Mouse (Mus musculus): ENCODE measurements around the gene Stap2. TPM values are rescaled to one million over a fixed set of nuclear protein-coding genes. Genes with fewer than 3 reads are reported as not detected.

The Stap2 gene
- polyA plus RNA-seq, 1 experiment, result 0.46 TPM

- Histone ChIP-seq H3K4me2 (ENCODE audit: low read depth) (no peak overlapping the region), H3K27me3 (ENCODE audit: control insufficient read depth, insufficient read depth, insufficient read length) (peaks cover 30% of the 10 kb centered on the region), H3K4me3 (no peak overlapping the region), H3K36me3 (ENCODE audit: control insufficient read depth, insufficient read depth) (no peaks in the 10 kb centered on the region), H3K79me2 (ENCODE audit: control insufficient read depth, insufficient read depth) (no peaks in the 10 kb centered on the region), H3ac (ENCODE audit: control insufficient read depth, insufficient read length) (no peak overlapping the region)
- no peak for TF ChIP-seq MYOG (IDR thresholded peaks at IDR 0.05; ENCODE audit: control insufficient read depth in 1 of 3, insufficient read depth in 1 of 3, insufficient read length in 2 of 3, low read depth in 2 of 3)
- no peak for TF ChIP-seq POLR2A (IDR thresholded peaks at IDR 0.05; ENCODE audit: insufficient read length, low read depth)
- no peak for TF ChIP-seq CEBPB (IDR thresholded peaks at IDR 0.05; ENCODE audit: insufficient read depth, poor library complexity, severe bottlenecking)
- TF ChIP-seq TCF3 (IDR thresholded peaks at IDR 0.05; ENCODE audit: insufficient read length, low read depth), result no peak
- no peak for TF ChIP-seq MAX (IDR thresholded peaks at IDR 0.05; ENCODE audit: low read depth)
- TF ChIP-seq E2F4 (IDR thresholded peaks at IDR 0.05; ENCODE audit: insufficient read depth), result no peak
- TF ChIP-seq MYOD1 (IDR thresholded peaks at IDR 0.05; ENCODE audit: control insufficient read depth in 1 of 3, insufficient read length in 2 of 3, low read depth in 2 of 3), result no peak
- TF ChIP-seq USF1 (IDR thresholded peaks at IDR 0.05; ENCODE audit: low read depth), result no peak
- no peak for TF ChIP-seq SRF (IDR thresholded peaks at IDR 0.05; ENCODE audit: control insufficient read depth, insufficient read length, low read depth)
- TF ChIP-seq TCF12 (IDR thresholded peaks at IDR 0.05; ENCODE audit: insufficient read depth, poor library complexity, severe bottlenecking), result no peak
- TF ChIP-seq REST (IDR thresholded peaks at IDR 0.05; ENCODE audit: insufficient read depth, insufficient read length), result no peak
- no peak for TF ChIP-seq POLR2AphosphoS2 (IDR thresholded peaks at IDR 0.05; ENCODE audit: insufficient read length, low read depth)
Measured at GRCm38 (mm10) chr17:55953751-55954150, 51.6 kb downstream of the Stap2 start.

GRCm38 (mm10) chr17:55952447-55953027 lies 52.8 kb downstream of the Stap2 start, which contains the start of gene Ebi3:
Gene Ebi3, plus strand, starts transcription at chr17:55952640.
- H3K4me2 ChIP-seq (ENCODE audit: low read depth), result no peak within 1 kb of the TSS
- H3ac ChIP-seq (ENCODE audit: control insufficient read depth, insufficient read length), result no peak within 1 kb of the TSS
- no peaks in the 10 kb centered on the region for H3K36me3 ChIP-seq (ENCODE audit: control insufficient read depth, insufficient read depth)
- H3K27me3 ChIP-seq (ENCODE audit: control insufficient read depth, insufficient read depth, insufficient read length), result peaks cover 30% of the 10 kb centered on the region
- TF ChIP-seq REST (IDR thresholded peaks at IDR 0.05; ENCODE audit: insufficient read depth, insufficient read length) (no peak), POLR2A (IDR thresholded peaks at IDR 0.05; ENCODE audit: insufficient read length, low read depth) (no peak), E2F4 (IDR thresholded peaks at IDR 0.05; ENCODE audit: insufficient read depth) (no peak), MYOG (IDR thresholded peaks at IDR 0.05; ENCODE audit: control insufficient read depth in 1 of 3, insufficient read depth in 1 of 3, insufficient read length in 2 of 3, low read depth in 2 of 3) (no peak), USF1 (IDR thresholded peaks at IDR 0.05; ENCODE audit: low read depth) (no peak), POLR2AphosphoS2 (IDR thresholded peaks at IDR 0.05; ENCODE audit: insufficient read length, low read depth) (no peak), CEBPB (IDR thresholded peaks at IDR 0.05; ENCODE audit: insufficient read depth, poor library complexity, severe bottlenecking) (no peak), MAX (IDR thresholded peaks at IDR 0.05; ENCODE audit: low read depth) (no peak), TCF12 (IDR thresholded peaks at IDR 0.05; ENCODE audit: insufficient read depth, poor library complexity, severe bottlenecking) (no peak), TCF3 (IDR thresholded peaks at IDR 0.05; ENCODE audit: insufficient read length, low read depth) (no peak), MYOD1 (IDR thresholded peaks at IDR 0.05; ENCODE audit: control insufficient read depth in 1 of 3, insufficient read length in 2 of 3, low read depth in 2 of 3) (no peak), SRF (IDR thresholded peaks at IDR 0.05; ENCODE audit: control insufficient read depth, insufficient read length, low read depth) (no peak)
- H3K79me2 ChIP-seq (ENCODE audit: control insufficient read depth, insufficient read depth), result no peaks in the 10 kb centered on the region
- no peak within 1 kb of the TSS for H3K4me3 ChIP-seq

- H3K27me3 ChIP-seq (ENCODE audit: control insufficient read depth, insufficient read depth, insufficient read length), result peaks cover 30% of the 10 kb centered on the region
- no peak overlapping the region for H3K4me3 ChIP-seq
- H3K4me2 ChIP-seq (ENCODE audit: low read depth), result no peak overlapping the region
- no peaks in the 10 kb centered on the region for H3K36me3 ChIP-seq (ENCODE audit: control insufficient read depth, insufficient read depth)
- H3K79me2 ChIP-seq (ENCODE audit: control insufficient read depth, insufficient read depth), result no peaks in the 10 kb centered on the region
- TF ChIP-seq MYOG (IDR thresholded peaks at IDR 0.05; ENCODE audit: control insufficient read depth in 1 of 3, insufficient read depth in 1 of 3, insufficient read length in 2 of 3, low read depth in 2 of 3) (no peak), TCF3 (IDR thresholded peaks at IDR 0.05; ENCODE audit: insufficient read length, low read depth) (no peak), SRF (IDR thresholded peaks at IDR 0.05; ENCODE audit: control insufficient read depth, insufficient read length, low read depth) (no peak), POLR2A (IDR thresholded peaks at IDR 0.05; ENCODE audit: insufficient read length, low read depth) (no peak), CEBPB (IDR thresholded peaks at IDR 0.05; ENCODE audit: insufficient read depth, poor library complexity, severe bottlenecking) (no peak), TCF12 (IDR thresholded peaks at IDR 0.05; ENCODE audit: insufficient read depth, poor library complexity, severe bottlenecking) (no peak), POLR2AphosphoS2 (IDR thresholded peaks at IDR 0.05; ENCODE audit: insufficient read length, low read depth) (no peak), MAX (IDR thresholded peaks at IDR 0.05; ENCODE audit: low read depth) (no peak), REST (IDR thresholded peaks at IDR 0.05; ENCODE audit: insufficient read depth, insufficient read length) (no peak), E2F4 (IDR thresholded peaks at IDR 0.05; ENCODE audit: insufficient read depth) (no peak), MYOD1 (IDR thresholded peaks at IDR 0.05; ENCODE audit: control insufficient read depth in 1 of 3, insufficient read length in 2 of 3, low read depth in 2 of 3) (no peak), USF1 (IDR thresholded peaks at IDR 0.05; ENCODE audit: low read depth) (no peak)
- no peak overlapping the region for H3ac ChIP-seq (ENCODE audit: control insufficient read depth, insufficient read length)
Measured at GRCm38 (mm10) chr17:55952041-55952440, 53.3 kb downstream of the Stap2 start.

DNA sequence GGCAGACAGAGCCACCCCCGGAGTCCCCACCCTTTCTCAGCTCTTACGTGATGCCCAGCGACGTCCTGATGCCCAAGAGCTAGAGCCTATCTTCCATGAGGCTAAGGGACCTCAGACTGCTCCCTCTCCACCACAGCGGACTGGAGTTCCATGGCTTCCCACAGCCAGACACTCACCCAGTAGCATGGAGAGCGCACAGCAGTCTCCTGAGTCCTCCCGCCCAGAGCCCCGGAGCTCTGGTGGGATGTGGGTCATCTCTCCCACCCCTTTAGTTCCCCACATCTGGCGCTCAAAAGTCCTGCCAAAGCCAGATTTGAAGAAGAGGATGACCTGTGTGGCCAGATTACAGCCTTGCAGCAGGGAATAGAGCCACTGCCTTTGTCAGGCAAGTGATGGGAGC lies 54.8 kb downstream of the Stap2 start:
- Histone ChIP-seq H3K79me2 (ENCODE audit: control insufficient read depth, insufficient read depth) (no peaks in the 10 kb centered on the region), H3ac (ENCODE audit: control insufficient read depth, insufficient read length) (no peak overlapping the region), H3K27me3 (ENCODE audit: control insufficient read depth, insufficient read depth, insufficient read length) (peaks cover 30% of the 10 kb centered on the region), H3K4me2 (ENCODE audit: low read depth) (no peak overlapping the region), H3K4me3 (no peak overlapping the region), H3K36me3 (ENCODE audit: control insufficient read depth, insufficient read depth) (no peaks in the 10 kb centered on the region)
- TF ChIP-seq E2F4 (IDR thresholded peaks at IDR 0.05; ENCODE audit: insufficient read depth), result no peak
- no peak for TF ChIP-seq MYOG (IDR thresholded peaks at IDR 0.05; ENCODE audit: control insufficient read depth in 1 of 3, insufficient read depth in 1 of 3, insufficient read length in 2 of 3, low read depth in 2 of 3)
- no peak for TF ChIP-seq MYOD1 (IDR thresholded peaks at IDR 0.05; ENCODE audit: control insufficient read depth in 1 of 3, insufficient read length in 2 of 3, low read depth in 2 of 3)
